Mouse (Mus musculus) lung, postnatal 36 days (tissue): Measurements from ENCODE around the gene Cdk11b.
"Not testable (repeated sequence)": the region's sequence is repeated elsewhere in the genome, so short reads cannot be mapped to it uniquely, and the experiment has no call there.

Source experiments
- DNase-seq: peaks from one replicate; pipeline ENCODE4 v3.0.0; 2022; ENCODE audit warnings: mixed read lengths

Cdk11b gene

DNA sequence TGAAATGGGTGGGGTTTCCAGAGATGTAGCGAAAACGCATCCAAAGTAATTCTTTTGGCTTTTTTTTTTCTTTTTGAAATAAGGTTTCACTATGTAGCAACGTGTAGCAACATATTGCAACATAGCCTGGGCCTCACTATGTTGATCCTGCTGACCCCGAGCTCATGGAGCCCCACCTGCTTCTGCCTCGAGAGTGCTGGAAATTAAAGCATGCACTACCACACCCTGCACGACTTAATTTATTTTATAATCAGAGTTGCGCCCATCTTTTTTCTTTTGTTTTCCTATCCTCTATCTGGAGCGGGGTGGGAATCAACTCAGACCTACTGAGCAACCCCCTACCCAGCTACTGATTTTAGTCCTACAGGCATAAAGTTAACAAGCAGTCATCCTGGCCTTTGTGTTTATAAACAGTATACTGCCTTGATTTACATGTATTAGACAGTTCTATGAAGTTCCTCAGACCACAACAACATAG, 45.0 kb downstream of the Cdk11b start:
- DNase-seq, result no peak

DNA sequence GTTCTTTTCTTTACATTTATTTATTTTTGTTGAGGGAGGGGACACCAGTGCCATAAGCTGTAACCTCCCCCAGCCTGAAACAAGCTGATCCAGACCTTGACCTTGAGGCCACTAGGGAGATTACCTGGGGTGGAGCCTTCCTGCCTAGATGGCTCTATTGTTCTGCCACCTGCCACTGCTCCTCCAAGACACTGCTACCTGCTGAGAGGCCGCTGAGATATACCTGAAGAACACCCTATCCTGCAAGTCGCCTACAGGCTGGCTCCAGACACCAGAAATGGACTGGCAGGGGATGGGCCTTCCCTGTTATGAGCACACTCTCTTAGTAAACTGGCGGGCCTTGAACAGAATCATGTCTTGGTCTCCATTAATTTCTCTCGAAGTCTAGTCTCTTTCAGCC, 45.6 kb downstream of the Cdk11b start:
- DNase-seq, result not testable (repeated sequence)

DNA sequence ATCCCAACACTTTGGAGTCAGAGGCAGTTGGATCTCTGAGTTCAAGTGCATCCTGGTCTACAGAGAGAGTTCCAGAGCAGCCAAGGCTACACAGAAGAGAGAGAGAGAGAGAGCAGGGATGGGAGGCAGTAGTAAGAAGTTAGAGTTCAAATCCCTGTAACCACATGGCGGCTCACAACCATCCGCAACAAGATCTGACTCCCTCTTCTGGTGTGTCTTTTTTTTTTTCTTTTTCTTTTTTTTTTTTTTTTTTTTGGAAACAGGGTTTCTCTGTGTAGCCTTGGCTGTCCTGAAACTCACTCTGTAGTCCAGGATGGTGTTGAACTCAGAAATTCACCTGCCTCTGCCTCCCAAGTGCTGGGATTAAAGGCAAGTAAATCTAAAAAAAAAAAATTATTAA, 47.4 kb downstream of the Cdk11b start:
- no peak for DNase-seq

DNA sequence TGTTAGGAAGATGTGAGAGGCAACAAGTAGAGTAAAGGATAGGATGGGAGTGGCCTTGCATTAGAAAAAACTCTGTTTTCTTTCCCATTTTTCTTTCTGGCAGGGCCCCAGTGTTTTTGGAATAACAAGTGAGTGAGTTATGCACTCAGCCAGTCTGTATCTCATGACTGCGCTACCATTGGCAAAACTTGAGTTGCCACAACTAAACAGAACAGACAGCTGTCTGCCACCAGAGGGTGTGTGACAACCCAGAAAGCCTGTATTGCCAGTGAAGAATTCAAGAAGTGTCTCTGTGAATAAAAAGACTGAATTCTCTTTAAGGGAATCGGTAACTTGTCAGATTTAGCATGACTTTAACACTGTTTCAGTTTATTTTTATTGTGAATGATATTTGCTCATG, 51.3 kb downstream of the Cdk11b start:
- DNase-seq, result peak; percentile 70

DNA sequence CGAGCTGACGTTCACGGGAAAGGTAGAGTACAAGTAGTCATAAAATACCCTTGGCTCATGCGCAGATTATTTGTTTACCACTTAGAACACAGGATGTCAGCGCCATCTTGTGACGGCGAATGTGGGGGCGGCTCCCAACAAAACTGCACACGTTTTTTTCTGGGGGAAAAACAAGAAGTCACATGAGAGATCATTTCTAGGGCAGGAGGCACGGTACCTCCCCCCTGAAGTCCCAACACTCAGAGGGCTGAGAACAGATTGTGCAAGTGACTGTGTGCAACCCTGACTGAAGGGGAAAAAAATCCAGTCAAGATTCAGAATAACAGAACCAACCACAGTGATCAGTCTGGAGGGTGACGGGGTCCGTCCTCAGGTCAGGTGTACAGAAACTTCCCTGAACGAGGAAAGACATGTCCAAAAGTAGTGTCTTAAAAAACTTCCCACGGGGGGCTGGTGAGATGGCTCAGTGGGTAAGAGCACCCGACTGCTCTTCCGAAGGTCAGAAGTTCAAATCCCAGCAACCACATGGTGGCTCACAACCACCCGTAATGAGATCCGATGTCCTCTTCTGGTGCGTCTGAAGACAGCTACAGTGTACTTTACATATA, 59.1 kb downstream of the Cdk11b start:
- peak; percentile 28 for DNase-seq

DNA sequence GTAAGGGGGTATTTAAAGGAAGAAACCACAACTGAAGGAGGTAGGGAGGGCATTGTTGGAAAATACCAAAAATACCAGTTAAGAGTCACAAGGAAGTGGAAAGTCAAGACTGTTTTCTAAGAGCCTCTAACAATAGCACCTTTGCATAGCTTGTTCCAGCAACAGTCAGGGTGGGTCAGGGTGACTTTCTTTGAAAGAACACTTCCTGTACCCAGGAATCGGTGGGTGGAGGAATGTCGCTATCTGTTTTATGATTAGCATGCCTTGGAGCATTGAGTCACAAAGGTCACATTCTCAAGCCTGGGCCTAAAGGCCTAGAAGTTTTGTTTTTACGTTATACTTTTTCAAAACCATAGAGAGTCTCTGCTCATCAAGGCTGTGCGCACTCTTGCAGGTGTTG, 63.1 kb downstream of the Cdk11b start:
- not testable (repeated sequence) for DNase-seq

DNA sequence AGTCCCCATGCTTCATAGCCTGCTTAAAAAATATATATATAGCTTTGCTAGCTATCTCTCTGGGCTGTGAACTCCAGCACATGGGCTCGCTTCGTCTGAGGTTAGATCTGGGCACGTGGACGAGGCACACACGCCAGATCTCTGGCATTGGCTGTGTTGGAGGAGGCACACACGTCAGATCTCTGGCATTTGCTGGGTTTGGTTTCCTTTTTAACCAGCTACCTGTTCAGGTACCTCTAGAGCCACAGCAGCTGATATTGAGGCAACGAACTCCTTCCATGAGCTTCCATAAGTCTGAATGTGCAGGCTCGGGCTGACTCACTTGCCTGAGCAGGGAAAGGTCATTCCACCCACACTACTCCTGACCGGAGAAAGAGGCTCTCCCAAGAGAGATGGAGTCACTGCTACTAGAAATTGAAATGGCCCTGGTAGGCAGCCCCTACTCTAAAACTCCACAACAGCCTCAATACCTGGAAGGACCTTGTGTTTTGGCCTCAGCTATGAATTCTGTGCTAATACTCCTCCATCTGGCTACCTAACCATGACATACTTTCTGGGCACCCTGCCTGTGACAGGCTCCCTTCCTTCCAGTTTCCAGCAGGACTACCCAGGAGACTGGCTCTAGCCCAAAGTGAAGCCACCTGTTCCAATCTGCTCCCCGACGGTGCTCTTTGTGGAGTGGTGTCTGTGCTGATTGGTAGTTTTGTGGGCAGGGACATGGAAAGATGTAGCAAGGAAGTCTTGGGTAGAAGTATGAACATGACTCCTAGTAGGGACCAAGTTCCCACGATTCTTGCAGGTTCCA, 66.1 kb downstream of the Cdk11b start:
- DNase-seq, result no peak

DNA sequence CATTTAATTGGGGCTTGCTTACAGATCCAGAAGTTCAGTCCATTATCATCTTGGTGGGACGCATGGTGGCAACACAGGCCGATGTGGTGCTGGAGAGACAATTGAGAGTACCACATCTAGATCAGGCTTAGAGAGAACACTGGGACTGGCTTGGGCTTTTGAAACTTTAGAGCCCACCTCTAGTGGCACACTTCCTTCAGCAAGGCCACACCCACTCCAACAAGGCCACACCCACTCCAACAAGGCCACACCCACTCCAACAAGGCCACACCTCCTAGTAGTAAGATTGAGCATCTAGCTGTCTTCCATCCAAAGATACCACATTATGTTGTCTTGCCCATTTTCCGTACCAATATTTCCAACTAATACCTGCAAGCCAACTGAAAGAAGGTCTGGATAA, 67.8 kb downstream of the Cdk11b start:
- DNase-seq, result no peak

DNA sequence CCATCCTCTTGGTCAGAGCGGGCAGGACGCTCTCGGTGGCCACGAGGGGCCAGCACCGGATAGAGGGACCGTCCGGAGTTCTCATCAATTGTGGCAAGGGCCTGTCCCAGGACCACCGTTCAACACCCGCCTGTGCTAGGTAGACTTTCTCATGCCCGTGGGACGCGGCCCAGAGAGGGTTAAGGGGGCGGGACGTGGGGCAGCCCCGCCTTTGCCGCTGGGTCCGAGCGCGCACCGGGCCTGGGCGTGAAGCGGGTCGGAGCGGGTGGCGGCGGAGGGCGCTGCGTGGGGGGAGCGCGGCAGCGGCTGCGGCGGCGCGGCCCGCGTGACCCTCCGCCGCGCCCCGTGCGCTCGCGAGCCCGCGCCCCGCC, 69.4 kb downstream of the Cdk11b start, which contains the start of gene Fndc10:
Fndc10 (plus strand) TSS at position 232 of the 371 bp plus-strand sequence.
- peak; percentile 55 for DNase-seq

DNA sequence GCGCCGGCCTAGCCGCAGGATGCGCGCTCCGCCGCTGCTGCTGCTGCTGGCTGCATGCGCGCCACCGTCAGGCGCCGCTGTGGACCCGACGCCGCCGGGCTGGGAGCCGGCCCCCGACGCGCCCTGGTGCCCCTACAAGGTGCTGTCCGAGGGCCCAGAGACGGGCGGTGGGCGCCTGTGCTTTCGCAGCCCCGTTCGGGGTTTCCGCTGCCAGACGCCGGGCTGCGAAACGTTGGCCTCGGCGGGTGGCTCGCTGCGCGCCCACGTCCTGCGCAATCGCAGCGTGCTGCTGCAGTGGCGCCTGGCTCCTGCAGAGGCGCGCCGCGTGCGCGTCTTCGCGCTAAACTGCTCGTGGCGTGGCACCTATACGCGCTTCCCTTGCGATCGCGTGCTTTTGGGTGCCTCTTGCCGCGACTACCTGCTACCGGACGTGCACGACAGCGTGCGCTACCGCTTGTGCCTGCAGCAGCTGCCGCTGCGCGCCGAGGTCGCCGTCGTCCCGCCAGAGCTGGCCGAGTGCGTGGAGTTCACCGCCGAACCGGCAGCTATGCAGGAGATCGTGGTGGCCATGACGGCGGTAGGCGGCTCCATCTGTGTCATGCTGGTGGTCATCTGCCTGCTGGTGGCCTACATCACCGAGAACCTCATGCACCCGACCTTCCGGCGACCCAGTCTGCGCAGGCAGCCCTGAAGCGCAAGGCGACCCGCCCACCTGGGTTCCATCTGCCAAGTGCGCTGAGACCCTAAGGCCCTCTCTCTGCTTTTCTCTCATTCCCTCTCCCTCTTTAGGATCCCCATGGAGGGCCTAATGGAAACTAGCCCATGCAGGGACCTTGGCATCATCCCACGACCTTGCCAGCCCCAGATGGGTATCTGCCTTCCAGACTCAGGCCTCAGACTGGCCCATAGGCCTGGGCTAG, 70.1 kb downstream of the Cdk11b start:
- DNase-seq, result peak; percentile 40

DNA sequence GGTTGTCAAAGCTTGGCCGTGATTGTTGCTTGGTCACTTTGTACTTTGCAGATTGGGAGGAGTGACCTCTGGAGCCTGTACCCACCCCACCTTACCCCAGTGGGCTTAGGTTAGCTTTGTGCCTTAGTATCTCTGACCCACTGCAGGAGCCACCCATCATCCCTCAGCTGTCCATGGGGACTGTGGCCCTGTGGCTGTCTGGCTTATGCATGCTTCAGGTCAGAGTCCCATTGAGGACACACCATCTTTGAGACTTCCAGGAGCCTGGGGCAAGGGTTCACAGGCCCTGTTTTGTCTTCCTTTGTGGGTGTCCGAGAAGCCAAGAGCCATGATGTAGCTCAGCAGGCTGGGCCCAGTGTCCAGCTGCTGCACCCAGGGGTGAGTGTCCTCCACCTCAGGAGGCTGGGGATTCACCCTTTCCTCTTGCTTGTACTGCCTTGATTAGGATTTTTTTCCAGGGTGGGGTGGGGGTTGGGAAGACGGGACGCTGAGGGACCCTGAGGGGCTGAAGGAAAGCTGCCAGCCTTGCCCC, 70.9 kb downstream of the Cdk11b start:
- DNase-seq, result no peak

DNA sequence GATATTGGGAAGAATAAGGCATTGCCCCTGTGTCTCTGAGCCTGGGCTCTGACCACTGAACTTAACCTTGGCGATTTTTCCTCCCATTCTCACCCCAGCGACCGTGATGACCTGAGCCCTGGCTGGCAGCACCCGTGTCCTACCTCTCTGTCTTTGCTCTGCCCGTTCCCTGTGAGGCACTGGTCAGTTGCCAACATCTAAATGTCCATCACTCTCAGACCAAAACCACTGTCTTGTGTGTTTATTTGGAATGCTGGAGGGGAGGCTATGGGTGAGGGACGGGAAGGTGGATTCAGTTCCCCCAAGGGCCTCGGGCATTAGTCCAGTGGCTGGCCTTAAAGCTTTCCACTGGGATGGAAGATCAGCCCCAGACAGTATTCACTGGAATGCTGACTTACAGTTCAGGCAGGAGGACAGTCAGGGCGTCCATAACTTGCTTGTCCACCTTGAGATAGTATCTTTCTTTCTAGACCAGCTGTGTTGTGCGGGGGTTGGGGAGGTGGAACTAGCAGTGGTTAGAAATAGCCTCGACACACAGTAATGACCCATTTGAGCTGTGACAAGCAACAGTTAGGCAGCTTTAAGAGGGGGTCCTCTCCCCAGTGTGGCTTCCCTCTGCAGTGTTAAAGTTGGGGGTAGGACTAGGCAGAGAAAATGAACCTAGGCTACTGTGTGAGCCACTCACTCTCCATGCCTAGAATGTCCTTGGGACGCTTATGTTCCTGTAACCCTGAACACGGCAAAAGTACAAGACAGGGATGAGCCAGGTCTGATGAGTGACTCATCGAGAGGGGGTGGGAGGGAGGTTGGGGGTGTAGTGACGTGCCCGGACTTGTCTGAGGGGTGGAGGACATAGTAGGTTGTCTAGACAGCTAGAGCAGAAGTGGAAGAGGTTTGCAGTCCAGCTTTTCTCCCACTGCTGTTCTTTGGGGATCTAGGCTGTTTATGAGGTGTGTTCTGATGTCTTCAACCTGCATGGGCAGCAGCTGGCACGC, 71.9 kb downstream of the Cdk11b start:
- no peak for DNase-seq
